Mouse (Mus musculus) liver (tissue): ENCODE measurements around the gene Nsg2.

Experiments
- DNase-seq: peaks from one replicate; pipeline ENCODE4 v3.0.0-alpha.2; 2020; ENCODE audit warnings: mixed read lengths

Gene Nsg2

GRCm38 (mm10) chr11:32013014-32013427 lies 12.8 kb downstream of the Nsg2 start:
- no peak for DNase-seq

GRCm38 (mm10) chr11:32013561-32013960 lies 13.3 kb downstream of the Nsg2 start:
- DNase-seq, result no peak

- no peak for DNase-seq
These were observed 17.9 kb downstream of the Nsg2 start for GRCm38 (mm10) chr11:32018201-32018600.

- DNase-seq, result no peak
These were observed 20.0 kb downstream of the Nsg2 start for GRCm38 (mm10) chr11:32020031-32020965.

- DNase-seq, result no peak
These were observed 26.4 kb downstream of the Nsg2 start for GRCm38 (mm10) chr11:32026634-32027033.

- DNase-seq, result no peak
These were observed 27.4 kb downstream of the Nsg2 start for GRCm38 (mm10) chr11:32027474-32028342.

- DNase-seq, result no peak
These were observed 28.3 kb downstream of the Nsg2 start for GRCm38 (mm10) chr11:32028605-32029004.

- no peak for DNase-seq
These were observed 29.1 kb downstream of the Nsg2 start for GRCm38 (mm10) chr11:32029356-32029755.

GRCm38 (mm10) chr11:32031396-32031795 lies 31.1 kb downstream of the Nsg2 start:
- DNase-seq, result no peak

GRCm38 (mm10) chr11:32032053-32032452 lies 31.8 kb downstream of the Nsg2 start:
- no peak for DNase-seq

- no peak for DNase-seq
These were observed 35.6 kb downstream of the Nsg2 start for GRCm38 (mm10) chr11:32035831-32036230.

- no peak for DNase-seq
These were observed 39.4 kb downstream of the Nsg2 start for GRCm38 (mm10) chr11:32039656-32040055.

- DNase-seq, result no peak
These were observed 57.1 kb downstream of the Nsg2 start for GRCm38 (mm10) chr11:32057389-32057788.

- no peak for DNase-seq
These were observed 57.6 kb downstream of the Nsg2 start for GRCm38 (mm10) chr11:32057861-32058260.

- no peak for DNase-seq
These were observed 60.8 kb downstream of the Nsg2 start for GRCm38 (mm10) chr11:32061020-32061419.

GRCm38 (mm10) chr11:32061874-32062273 lies 61.6 kb downstream of the Nsg2 start:
- no peak for DNase-seq

GRCm38 (mm10) chr11:32063775-32064510 lies 63.7 kb downstream of the Nsg2 start:
- no peak for DNase-seq

GRCm38 (mm10) chr11:32064511-32064862 lies 64.2 kb downstream of the Nsg2 start:
- no peak for DNase-seq

- DNase-seq, result no peak
These were observed 68.7 kb downstream of the Nsg2 start for GRCm38 (mm10) chr11:32068736-32069490.

GRCm38 (mm10) chr11:32075163-32075562 lies 74.9 kb downstream of the Nsg2 start:
- no peak for DNase-seq

- DNase-seq, result no peak
These were observed 83.2 kb downstream of the Nsg2 start for GRCm38 (mm10) chr11:32083462-32083861.

GRCm38 (mm10) chr11:32086525-32086924 lies 86.3 kb downstream of the Nsg2 start:
- no peak for DNase-seq
